Mouse (Mus musculus) forebrain, embryonic 11.5 days (tissue): ENCODE data around the gene Dnajc21. TPM values are rescaled to one million over a fixed set of nuclear protein-coding genes. Genes with fewer than 3 reads are reported as not detected.

ENCODE experiments used
- ATAC-seq: fragments of 200-750 bp; cut with Nextera tagmentation; replicated peaks from 2 replicates; pipeline ENCODE4 v1.8.0; 2017; ENCODE audit warnings: moderate TSS enrichment; ENCODE audit not compliant: low FRiP score
- DNase-seq: peaks from one replicate; pipeline ENCODE4 v3.0.0-alpha.2; 2017; ENCODE audit warnings: low spot score
- H3K27ac ChIP-seq: fragments of 300-500 bp; sonication (generic); 2 replicates; pipeline ENCODE4 v1.5.1; 2014; ENCODE audit warnings: low read depth, low read length
- H3K27me3 ChIP-seq: fragments of 300-500 bp; sonication (generic); 2 replicates; pipeline ENCODE4 v1.6.1; 2014; ENCODE audit warnings: mild to moderate bottlenecking, low read length, mixed read lengths; ENCODE audit not compliant: control insufficient read depth, insufficient read depth
- H3K36me3 ChIP-seq: fragments of 300-500 bp; sonication (generic); 2 replicates; pipeline ENCODE4 v1.6.1; 2014; ENCODE audit warnings: mild to moderate bottlenecking, low read length, moderate library complexity, mixed read lengths; ENCODE audit not compliant: control insufficient read depth, insufficient read depth
- H3K4me1 ChIP-seq: fragments of 300-500 bp; sonication (generic); replicated peaks from 2 replicates; pipeline ENCODE4 v1.6.1; 2014; ENCODE audit warnings: low read length, mixed read lengths; ENCODE audit not compliant: control insufficient read depth, insufficient read depth
- H3K4me2 ChIP-seq: fragments of 300-500 bp; sonication (generic); 2 replicates; pipeline ENCODE4 v1.6.1; 2014; ENCODE audit warnings: low read depth, mild to moderate bottlenecking, low read length, moderate library complexity, mixed read lengths; ENCODE audit not compliant: severe bottlenecking
- H3K4me3 ChIP-seq: fragments of 300-500 bp; sonication (generic); 2 replicates; pipeline ENCODE4 v1.5.1; 2014; ENCODE audit warnings: low read depth, low read length
- H3K9ac ChIP-seq: fragments of 300-500 bp; sonication (generic); 2 replicates; pipeline ENCODE4 v1.6.1; 2014; ENCODE audit warnings: low read length
- H3K9me3 ChIP-seq: fragments of 300-500 bp; sonication (generic); 2 replicates; pipeline ENCODE4 v1.6.1; 2016; ENCODE audit warnings: low read length, mixed read lengths; ENCODE audit not compliant: control insufficient read depth
- WGBS: fragments of 180-500 bp; shearing (Covaris S2); extraction: QIAGEN DNeasy Blood & Tissue Kit; methylation state at CpG from one replicate; pipeline ENCODE4 v1.1.7; 2014; 5-methylcytosine and 5-hydroxymethylcytosine counted together
- polyA plus RNA-seq: library from polyadenylated mRNA; unstranded; fragments of >200 nt; fragmentation: Nextera tagmentation; extraction: Ambion mirVana; gene quantifications from 2 replicates; pipeline ENCODE4 v1.2.1, GENCODE M21; 2014

Dnajc21 gene
- polyA plus RNA-seq, 1 experiment from 2014 or later = 18.3 TPM

- ATAC-seq = no peak
- DNase-seq = no peak
- WGBS = 88% methylated on average over 5 of the region's 5 CpGs
Measured at GRCm38 (mm10) chr15:10463555-10463954, 6.8 kb downstream of the Dnajc21 start.

DNA sequence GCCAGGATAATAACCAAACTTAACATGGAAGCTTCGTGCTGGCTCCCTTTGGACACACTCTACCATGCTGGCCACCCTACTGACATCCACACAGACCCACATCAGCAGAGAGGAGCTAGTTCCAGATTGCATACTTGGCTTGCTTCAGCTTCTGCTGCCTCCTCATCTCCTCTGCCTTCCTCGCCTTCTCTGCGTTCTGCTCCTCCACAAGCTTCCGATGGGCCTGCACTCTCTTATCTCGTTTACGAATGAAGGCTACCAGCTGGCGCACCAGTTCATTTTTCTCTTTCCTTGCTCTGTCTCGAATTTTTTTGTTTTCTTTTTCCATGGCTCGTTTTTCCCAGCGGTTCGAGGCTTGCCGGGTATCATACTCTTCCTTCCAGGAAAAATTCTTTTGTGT, 9.3 kb downstream of the Dnajc21 start:
- H3K27me3 ChIP-seq = no peaks in the 10 kb centered on the region
- ATAC-seq = no peak
- no peaks in the 10 kb centered on the region for H3K4me1 ChIP-seq
- no peaks in the 10 kb centered on the region for H3K9me3 ChIP-seq
- H3K9ac ChIP-seq = no peak overlapping the region
- H3K36me3 ChIP-seq = peaks cover 4% of the 10 kb centered on the region; the same call in 1 of the 2 replicates
- no peak overlapping the region for H3K4me2 ChIP-seq
- H3K27ac ChIP-seq = no peak overlapping the region
- WGBS = 94% methylated on average over 12 of the region's 12 CpGs
- H3K4me3 ChIP-seq = no peak overlapping the region
- no peak for DNase-seq

More at GRCm38 (mm10) chr15:10463555-10463954, 6.8 kb downstream of the Dnajc21 start:
- H3K27ac ChIP-seq = no peak overlapping the region
- no peak overlapping the region for H3K9ac ChIP-seq
- H3K4me2 ChIP-seq = no peak overlapping the region
- no peaks in the 10 kb centered on the region for H3K9me3 ChIP-seq
- H3K36me3 ChIP-seq = peaks cover 4% of the 10 kb centered on the region; the same call in 1 of the 2 replicates
- H3K4me1 ChIP-seq = no peaks in the 10 kb centered on the region
- no peak overlapping the region for H3K4me3 ChIP-seq
- H3K27me3 ChIP-seq = no peaks in the 10 kb centered on the region

GRCm38 (mm10) chr15:10447102-10447501, 23.2 kb downstream of the Dnajc21 start:
- no peak for DNase-seq
- no peak overlapping the region for H3K4me3 ChIP-seq
- no peak overlapping the region for H3K9ac ChIP-seq
- no peak overlapping the region for H3K27ac ChIP-seq
- H3K36me3 ChIP-seq = peaks cover 4% of the 10 kb centered on the region; the same call in 1 of the 2 replicates
- WGBS = 91% methylated on average over 3 of the region's 3 CpGs
- no peaks in the 10 kb centered on the region for H3K27me3 ChIP-seq
- H3K4me1 ChIP-seq = no peaks in the 10 kb centered on the region
- no peak overlapping the region for H3K4me2 ChIP-seq
- H3K9me3 ChIP-seq = no peaks in the 10 kb centered on the region
- no peak for ATAC-seq

DNA sequence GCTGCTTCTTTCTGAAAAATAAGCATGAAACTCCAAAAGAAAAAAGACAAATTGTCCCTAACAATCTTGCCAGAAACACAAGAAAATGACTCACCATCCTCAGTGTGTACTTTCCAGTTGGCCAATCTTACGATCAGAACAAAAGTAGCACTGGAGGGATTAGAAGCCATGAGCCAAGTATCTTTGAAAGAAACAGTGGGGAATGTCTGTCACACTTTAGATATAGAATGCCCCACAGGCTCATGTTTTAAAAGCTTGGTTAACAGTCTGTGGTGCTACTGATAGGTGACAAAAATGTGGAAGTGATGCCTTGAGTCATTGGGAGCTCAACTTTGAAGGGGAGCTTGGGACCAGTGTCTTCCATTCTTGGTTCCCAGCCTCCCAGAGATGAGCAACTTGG, 28.0 kb downstream of the Dnajc21 start:
- no peak overlapping the region for H3K27ac ChIP-seq
- H3K4me3 ChIP-seq = no peak overlapping the region
- no peaks in the 10 kb centered on the region for H3K27me3 ChIP-seq
- WGBS = 65% methylated on average over 1 of the region's 1 CpGs
- no peak overlapping the region for H3K9ac ChIP-seq
- DNase-seq (no peak), ATAC-seq (no peak)
- no peak overlapping the region for H3K4me2 ChIP-seq
- no peaks in the 10 kb centered on the region for H3K9me3 ChIP-seq
- no peaks in the 10 kb centered on the region for H3K4me1 ChIP-seq
- H3K36me3 ChIP-seq = peaks cover 2% of the 10 kb centered on the region; the same call in 1 of the 2 replicates

DNA sequence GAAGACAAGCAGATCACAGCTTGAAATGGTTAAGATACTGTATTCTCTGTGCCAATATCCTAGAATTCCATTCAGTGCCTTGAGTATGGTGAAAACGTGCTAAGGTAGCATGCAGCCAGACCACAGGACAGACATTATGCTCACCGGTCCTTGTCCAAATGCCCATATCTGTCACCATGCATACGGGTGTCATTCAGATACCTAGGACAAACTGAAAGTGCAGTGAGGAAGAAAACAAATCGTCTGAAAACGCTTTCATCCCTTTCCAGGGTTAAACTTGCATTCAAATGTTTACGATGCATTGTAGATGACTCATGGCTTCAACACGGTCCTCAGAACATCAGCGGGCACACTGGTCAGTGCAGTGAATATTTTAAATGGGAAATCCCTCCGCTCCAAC, 28.8 kb downstream of the Dnajc21 start:
- no peak for ATAC-seq
- 94% methylated on average over 9 of the region's 9 CpGs for WGBS
- Histone ChIP-seq H3K4me1 (no peaks in the 10 kb centered on the region), H3K9me3 (no peaks in the 10 kb centered on the region), H3K27ac (no peak overlapping the region), H3K4me2 (no peak overlapping the region), H3K27me3 (no peaks in the 10 kb centered on the region), H3K4me3 (no peak overlapping the region), H3K36me3 (peaks cover 2% of the 10 kb centered on the region; the same call in 1 of the 2 replicates), H3K9ac (no peak overlapping the region)
- no peak for DNase-seq

DNA sequence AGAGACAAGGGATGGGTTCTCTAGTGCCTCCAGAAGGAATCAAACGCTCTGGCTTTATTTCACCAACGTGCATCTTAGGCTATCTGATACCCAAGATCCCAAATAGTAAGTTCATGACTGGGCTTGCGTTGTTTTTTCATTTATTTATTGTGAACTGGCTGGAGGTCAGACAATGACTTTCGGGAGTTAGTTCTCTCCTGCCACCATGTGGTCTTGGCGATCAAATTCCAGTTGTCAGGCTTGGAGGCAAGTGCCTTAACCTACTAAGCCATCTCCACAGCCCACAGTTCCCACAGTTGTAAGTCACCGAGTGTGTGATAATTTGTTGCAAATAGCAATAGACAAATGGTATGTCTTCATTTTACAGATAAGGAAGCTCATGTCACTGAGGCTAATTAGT, 30.4 kb downstream of the Dnajc21 start:
- H3K27ac ChIP-seq = no peak overlapping the region
- no peak for DNase-seq
- no peak overlapping the region for H3K4me3 ChIP-seq
- 78% methylated on average over 6 of the region's 6 CpGs for WGBS
- no peak overlapping the region for H3K9ac ChIP-seq
- H3K4me1 ChIP-seq = no peaks in the 10 kb centered on the region
- no peaks in the 10 kb centered on the region for H3K36me3 ChIP-seq
- H3K9me3 ChIP-seq = no peaks in the 10 kb centered on the region
- H3K27me3 ChIP-seq = no peaks in the 10 kb centered on the region
- no peak overlapping the region for H3K4me2 ChIP-seq
- ATAC-seq = no peak

GRCm38 (mm10) chr15:10436893-10437292, 33.4 kb downstream of the Dnajc21 start:
- no peak for ATAC-seq
- no peak overlapping the region for H3K4me3 ChIP-seq

GRCm38 (mm10) chr15:10426545-10427266, 43.6 kb downstream of the Dnajc21 start:
- no peak overlapping the region for H3K4me2 ChIP-seq
- H3K4me1 ChIP-seq = peaks cover 4% of the 10 kb centered on the region
- no peaks in the 10 kb centered on the region for H3K36me3 ChIP-seq
- no peak overlapping the region for H3K27ac ChIP-seq
- H3K9me3 ChIP-seq = no peaks in the 10 kb centered on the region
- no peaks in the 10 kb centered on the region for H3K27me3 ChIP-seq
- H3K9ac ChIP-seq = no peak overlapping the region
- DNase-seq = no peak
- H3K4me3 ChIP-seq = no peak overlapping the region
- no peak for ATAC-seq
- 91% methylated on average over 13 of the region's 13 CpGs for WGBS

More at GRCm38 (mm10) chr15:10436893-10437292, 33.4 kb downstream of the Dnajc21 start:
- H3K36me3 ChIP-seq = no peaks in the 10 kb centered on the region
- H3K4me2 ChIP-seq = no peak overlapping the region
- H3K27ac ChIP-seq = no peak overlapping the region
- H3K4me1 ChIP-seq = no peaks in the 10 kb centered on the region
- no peaks in the 10 kb centered on the region for H3K9me3 ChIP-seq
- H3K27me3 ChIP-seq = no peaks in the 10 kb centered on the region
- 87% methylated on average over 1 of the region's 1 CpGs for WGBS
- no peak for DNase-seq
- no peak overlapping the region for H3K9ac ChIP-seq

DNA sequence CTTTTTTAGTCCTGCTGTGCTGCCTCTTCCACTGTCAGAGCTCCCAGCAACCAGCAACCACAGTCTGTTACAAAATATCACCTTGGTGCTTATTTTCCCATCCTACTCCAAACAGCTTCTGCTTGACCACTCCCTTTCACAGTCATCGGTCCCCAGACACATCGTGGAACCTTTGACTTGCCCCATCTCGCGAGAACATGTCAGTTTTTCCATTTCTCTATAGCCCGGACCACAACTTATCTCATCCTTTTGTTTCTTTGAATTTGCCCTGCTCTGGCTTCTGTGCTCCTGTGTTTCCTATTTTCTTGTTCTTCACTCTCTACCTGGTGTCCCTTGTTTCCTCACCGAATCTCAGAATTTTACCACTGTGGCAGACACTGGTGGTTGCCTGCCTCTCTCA, 44.2 kb downstream of the Dnajc21 start:
- no peaks in the 10 kb centered on the region for H3K9me3 ChIP-seq
- ATAC-seq (no peak), DNase-seq (no peak)
- no peak overlapping the region for H3K27ac ChIP-seq
- WGBS = 92% methylated on average over 6 of the region's 6 CpGs
- H3K4me2 ChIP-seq = no peak overlapping the region
- H3K36me3 ChIP-seq = no peaks in the 10 kb centered on the region
- no peaks in the 10 kb centered on the region for H3K27me3 ChIP-seq
- no peak overlapping the region for H3K4me3 ChIP-seq
- H3K9ac ChIP-seq = no peak overlapping the region
- peaks cover 7% of the 10 kb centered on the region for H3K4me1 ChIP-seq
